Mouse (Mus musculus) liver, postnatal 0 days (tissue): Measurements from ENCODE around the gene Slc6a6.

Experiments used
- CTCF ChIP-seq: sonication (generic); IDR thresholded peaks from 2 replicates; pipeline ENCODE4 v1.5.1; 2016; ENCODE audit warnings: antibody characterized with exemption, low read depth
- EP300 ChIP-seq: IDR thresholded peaks from 2 replicates; pipeline ENCODE4 v1.6.1; 2016; ENCODE audit warnings: antibody characterized with exemption, low read depth, mild to moderate bottlenecking

- TF ChIP-seq CTCF (no peak), EP300 (no peak)
Measured at GRCm38 (mm10) chr6:91690646-91691045, 6.8 kb downstream of the Slc6a6 start.
